Mouse (Mus musculus) ES-E14 (cell line): ENCODE measurements around the gene Tmem179. TPM values are rescaled to one million over a fixed set of nuclear protein-coding genes. Genes with fewer than 3 reads are reported as not detected.

Source experiments
- DNase-seq: peaks from one replicate; pipeline ENCODE4 v3.0.0-alpha.2; 2013; ENCODE audit warnings: low read depth, low spot score
- H3K27ac ChIP-seq: 2 replicates; pipeline ENCODE4 v1.5.1; 2012; ENCODE audit warnings: low read depth, mild to moderate bottlenecking, low read length, moderate library complexity, mixed read lengths; ENCODE audit not compliant: poor library complexity, insufficient read depth, severe bottlenecking
- H3K36me3 ChIP-seq: 2 replicates; pipeline ENCODE4 v1.6.1; 2012; ENCODE audit warnings: mild to moderate bottlenecking, low read length, moderate library complexity, mixed read lengths; ENCODE audit not compliant: control insufficient read depth, poor library complexity, insufficient read depth, severe bottlenecking
- H3K4me1 ChIP-seq, 2 experiments: fragments of 150-350 bp in 1 of 2; sonication (generic) in 1 of 2; 2 replicates each; pipeline ENCODE4 v1.6.1; 2012; ENCODE audit warnings: low read length in 2 of 2, mild to moderate bottlenecking in 1 of 2, mixed read lengths in 1 of 2; ENCODE audit not compliant: control insufficient read depth in 2 of 2, insufficient read depth in 2 of 2, poor library complexity in 1 of 2
- H3K4me3 ChIP-seq, 2 experiments: fragments of 150-350 bp in 1 of 2; sonication (generic) in 1 of 2; 2 replicates each; pipeline ENCODE4 v1.5.1; 2012; ENCODE audit warnings: low read length in 2 of 2, low read depth in 1 of 2, mild to moderate bottlenecking in 1 of 2, mixed read lengths in 1 of 2; ENCODE audit not compliant: insufficient read depth in 1 of 2, poor library complexity in 1 of 2, severe bottlenecking in 1 of 2
- H3K9ac ChIP-seq: 2 replicates; pipeline ENCODE4 v1.6.1; 2012; ENCODE audit warnings: low read depth, mild to moderate bottlenecking, low read length, mixed read lengths; ENCODE audit not compliant: poor library complexity, insufficient read depth, severe bottlenecking
- H3K9me3 ChIP-seq: fragments of 150-350 bp; sonication (generic); 2 replicates; pipeline ENCODE4 v1.6.1; 2012; ENCODE audit warnings: low read depth, mild to moderate bottlenecking, low read length; ENCODE audit not compliant: control insufficient read depth, insufficient read depth
- CHD2 ChIP-seq: IDR thresholded peaks from 2 replicates; pipeline ENCODE4 v1.6.1; 2014; ENCODE audit warnings: mild to moderate bottlenecking, low read depth, low read length, inconsistent platforms
- HCFC1 ChIP-seq: IDR thresholded peaks from 2 replicates; pipeline ENCODE4 v1.6.1; 2012; ENCODE audit warnings: low read length, inconsistent platforms, borderline replicate concordance; ENCODE audit not compliant: insufficient read depth
- MAFK ChIP-seq: IDR thresholded peaks from 2 replicates; pipeline ENCODE4 v1.6.1; 2014; ENCODE audit warnings: mild to moderate bottlenecking, low read depth, low read length, inconsistent platforms; ENCODE audit not compliant: insufficient read depth
- ZC3H11A ChIP-seq: IDR thresholded peaks from 2 replicates; pipeline ENCODE4 v1.6.1; 2012; ENCODE audit warnings: low read depth, mild to moderate bottlenecking, inconsistent platforms, low read length, borderline replicate concordance
- ZNF384 ChIP-seq: IDR thresholded peaks from 2 replicates; pipeline ENCODE4 v1.6.1; 2012; ENCODE audit warnings: low read depth, low read length, inconsistent platforms
- in situ Hi-C, 2 experiments: fragments of 600-800 bp; cut with MboI; formaldehyde crosslinking; loops; one replicate each; pipeline ENCODE4 v1.15.1; 2025; ENCODE audit warnings: low sequenced_read_pairs in 2 of 2, inconsistent platforms in 1 of 2; ENCODE audit not compliant: unreplicated experiment in 2 of 2
- total RNA-seq: library from RNA; depleted of rRNA; stranded (reverse); fragments of 300-350 nt; gene quantifications from 2 replicates; pipeline ENCODE4 v1.2.3, GENCODE M21; 2012

The Tmem179 gene
- total RNA-seq, 1 experiment = 3.1 TPM

DNA sequence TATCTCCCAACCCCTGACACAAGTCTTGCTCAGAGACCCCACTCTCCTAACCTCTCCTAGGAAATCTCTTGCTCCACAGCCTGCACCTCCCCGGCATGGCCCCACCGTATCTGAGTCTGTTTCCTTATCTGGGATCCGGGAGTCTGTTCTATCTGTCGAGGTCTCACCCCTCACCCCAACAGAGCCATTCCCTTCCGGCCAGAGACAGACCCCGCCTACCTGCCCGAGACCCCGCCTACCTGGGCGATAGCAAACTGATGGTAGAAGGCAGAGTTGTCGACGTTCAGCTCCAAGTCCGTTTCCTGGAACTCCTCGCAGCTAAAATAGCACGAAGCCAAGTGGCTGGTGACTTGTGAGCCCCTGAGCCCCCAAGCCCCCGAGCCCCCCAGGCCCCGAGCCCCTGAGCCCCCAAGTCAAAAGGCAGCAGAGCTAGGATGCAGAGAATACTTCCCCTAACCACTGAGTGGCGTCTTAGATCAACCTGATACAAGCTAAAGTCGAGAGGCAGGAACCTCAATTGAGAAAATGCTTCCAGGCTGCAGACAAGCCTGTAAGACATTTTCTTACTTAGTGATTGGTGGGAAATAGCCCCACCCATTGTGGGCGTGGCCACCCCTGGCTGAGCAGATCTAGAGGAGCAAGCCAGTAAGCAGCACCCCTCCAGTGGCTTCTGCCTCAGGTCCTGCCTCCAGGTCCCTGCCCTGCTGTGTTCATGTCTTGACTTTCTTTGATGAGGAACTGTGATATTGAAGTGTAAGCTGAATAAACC, 13.4 kb downstream of the Tmem179 start:
- DNase-seq = peak; percentile 51
- H3K9me3 ChIP-seq = no peaks in the 10 kb centered on the region
- peak overlapping the region; percentile 12 to 28; a peak in 1 of 4 replicates for H3K4me3 ChIP-seq
- peak overlapping the region; percentile 42; the same call in 1 of the 2 replicates for H3K9ac ChIP-seq
- TF ChIP-seq HCFC1 = no peak
- TF ChIP-seq MAFK = no peak
- no peak for TF ChIP-seq ZNF384
- no peak for TF ChIP-seq CHD2
- no peak for TF ChIP-seq ZC3H11A
- H3K36me3 ChIP-seq = no peaks in the 10 kb centered on the region
- H3K27ac ChIP-seq = no peak overlapping the region
- H3K4me1 ChIP-seq = peaks cover 0 to 16% of the 10 kb centered on the region in 2 experiments; a peak in 2 of 4 replicates
- in situ Hi-C loops = no loop called here

DNA sequence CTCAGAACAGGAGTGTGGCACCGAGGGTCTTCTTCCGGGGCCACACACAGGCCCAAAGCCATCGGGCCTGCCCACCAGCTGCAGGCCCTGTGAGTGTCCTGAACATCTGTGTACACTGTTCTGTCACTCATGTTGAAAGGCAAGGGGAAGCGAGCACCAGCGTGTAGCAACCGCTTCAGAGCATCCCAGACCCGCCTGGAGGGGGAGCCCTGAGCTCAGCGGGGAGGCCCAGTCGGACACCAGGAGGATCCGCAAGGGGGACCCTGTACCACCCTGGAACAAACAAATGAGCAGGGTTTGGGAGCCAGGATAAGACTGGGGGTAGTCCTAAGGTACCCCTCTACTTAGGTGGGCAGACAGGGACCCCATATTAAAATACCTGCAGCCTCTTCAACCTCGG, 17.9 kb downstream of the Tmem179 start:
- no peaks in the 10 kb centered on the region for H3K9me3 ChIP-seq
- peaks cover 0 to 14% of the 10 kb centered on the region in 2 experiments; a peak in 2 of 4 replicates for H3K4me1 ChIP-seq
- H3K9ac ChIP-seq = no peak overlapping the region
- in situ Hi-C loops = no loop called here
- no peak for DNase-seq
- no peak for TF ChIP-seq ZNF384
- no peak for TF ChIP-seq HCFC1
- no peak for TF ChIP-seq ZC3H11A
- no peak for TF ChIP-seq MAFK
- no peak for TF ChIP-seq CHD2
- no peak overlapping the region for H3K27ac ChIP-seq
- no peaks in the 10 kb centered on the region for H3K36me3 ChIP-seq
- no peak overlapping the region for H3K4me3 ChIP-seq

DNA sequence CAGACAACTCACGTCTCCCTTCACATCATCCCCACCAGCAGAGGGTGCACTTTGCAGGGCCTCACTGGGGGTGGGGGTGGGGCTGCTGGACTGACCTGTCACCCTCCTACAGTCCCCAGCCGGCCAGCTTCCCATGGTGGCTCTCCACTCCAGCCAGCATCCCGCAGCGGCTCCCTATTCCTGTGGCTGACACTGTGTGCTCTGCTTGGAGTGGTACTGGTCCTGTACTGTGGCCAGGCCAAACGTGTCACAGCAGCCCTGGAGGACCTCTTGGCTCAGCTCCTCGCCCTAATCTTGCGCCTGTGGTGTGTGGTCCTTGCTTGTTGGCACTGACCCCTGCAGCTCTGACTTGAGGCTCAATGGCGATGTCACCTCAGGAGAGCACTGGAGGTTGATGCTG, 18.8 kb downstream of the Tmem179 start:
- no peaks in the 10 kb centered on the region for H3K36me3 ChIP-seq
- DNase-seq = no peak
- TF ChIP-seq HCFC1 = no peak
- no peak for TF ChIP-seq ZNF384
- no peak for TF ChIP-seq CHD2
- no peak for TF ChIP-seq ZC3H11A
- no peak for TF ChIP-seq MAFK
- no peak overlapping the region for H3K9ac ChIP-seq
- no peak overlapping the region for H3K27ac ChIP-seq
- H3K4me3 ChIP-seq = no peak overlapping the region
- no peaks in the 10 kb centered on the region for H3K9me3 ChIP-seq
- H3K4me1 ChIP-seq = peaks cover 0 to 11% of the 10 kb centered on the region in 2 experiments; a peak in 2 of 4 replicates
- in situ Hi-C loops = no loop called here

DNA sequence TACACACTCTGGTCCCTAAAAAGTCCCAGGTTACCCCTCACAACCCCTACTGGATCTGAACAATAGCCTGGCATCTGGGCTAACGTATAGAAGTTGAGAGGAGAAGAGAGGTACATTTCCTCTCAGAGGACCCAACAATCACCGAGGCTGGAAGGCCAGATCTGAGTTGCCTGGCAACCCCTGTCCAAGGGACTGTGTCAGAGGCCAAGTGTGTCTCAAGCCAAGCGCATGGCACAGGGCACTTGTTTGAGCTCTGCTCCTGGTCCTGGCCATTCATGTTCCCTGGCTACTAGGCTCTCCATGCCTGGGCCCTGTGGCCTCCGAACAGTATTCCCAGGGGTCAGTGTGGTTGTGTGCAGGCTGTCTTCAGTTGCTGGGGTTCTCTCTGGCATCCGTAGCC, 20.4 kb downstream of the Tmem179 start:
- DNase-seq = no peak
- Histone ChIP-seq H3K9me3 (no peaks in the 10 kb centered on the region), H3K4me1 (no peaks in the 10 kb centered on the region), H3K27ac (no peak overlapping the region), H3K36me3 (no peaks in the 10 kb centered on the region), H3K4me3 (no peak overlapping the region), H3K9ac (no peak overlapping the region)
- in situ Hi-C loops = no loop called here
- no peak for TF ChIP-seq MAFK
- TF ChIP-seq HCFC1 = no peak

DNA sequence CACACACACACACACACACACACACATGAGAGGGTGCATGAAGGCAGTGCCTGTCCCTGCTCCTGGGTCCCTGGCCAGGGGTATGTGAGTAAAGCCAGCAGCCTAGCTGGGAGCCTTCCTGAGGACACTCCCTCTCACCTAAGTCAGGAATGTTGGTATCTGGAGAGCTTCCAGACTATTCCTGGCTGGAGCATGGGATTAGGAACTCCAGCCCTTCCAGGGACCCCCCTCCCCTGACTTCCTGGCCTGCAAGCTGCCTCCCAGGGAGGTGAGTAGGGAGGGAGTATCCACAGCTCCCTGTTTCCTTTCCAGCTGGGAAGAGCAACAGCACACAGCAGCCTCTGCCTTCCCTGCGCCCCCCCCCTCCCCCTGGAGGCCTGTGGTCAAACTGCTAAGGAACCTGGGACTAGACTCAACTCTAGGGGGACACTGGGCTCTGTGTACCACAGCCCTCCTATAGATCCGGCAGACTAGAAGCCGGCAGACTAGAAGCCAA, 26.1 kb downstream of the Tmem179 start:
- Histone ChIP-seq H3K9ac (no peak overlapping the region), H3K4me3 (no peak overlapping the region), H3K9me3 (no peaks in the 10 kb centered on the region), H3K27ac (no peak overlapping the region), H3K4me1 (no peaks in the 10 kb centered on the region), H3K36me3 (no peaks in the 10 kb centered on the region)
- TF ChIP-seq ZC3H11A = no peak
- TF ChIP-seq MAFK = no peak
- TF ChIP-seq HCFC1 = no peak
- TF ChIP-seq CHD2 = no peak
- in situ Hi-C loops = no loop called here
- DNase-seq = no peak
